13 mouse cellular contexts compared by ENCODE assay signal in the genomic region with DNA sequence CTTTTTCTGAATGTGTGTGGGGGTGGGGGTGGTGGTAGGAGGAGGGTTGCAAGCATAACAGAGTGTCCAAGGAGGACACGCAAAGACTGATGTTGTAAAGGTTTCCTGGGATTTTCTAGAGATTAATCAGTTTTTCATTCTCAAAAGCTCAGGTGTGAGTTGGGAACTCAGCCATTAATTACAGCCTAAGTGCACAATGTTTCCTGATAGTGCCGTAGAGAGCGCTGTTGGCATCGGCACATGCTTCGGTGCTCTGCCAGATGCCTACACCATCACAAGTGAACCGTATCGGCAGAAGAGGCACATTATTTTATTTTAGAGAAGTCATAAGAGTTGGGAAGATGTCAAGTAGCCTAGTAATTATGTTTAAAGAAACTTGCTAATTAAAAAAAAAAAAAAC.
"Had no signal": no experiment of that assay in that cellular context is flagged by ENCODE, and none has a peak within 500 bp of the region (broad histone marks: within the 10 kb centered on the region; RNA-seq: fewer than 3 reads in every experiment).

No protein-coding gene starts in this region.

- H3K27ac ChIP-seq: kidney, postnatal 0 days; layer of hippocampus, adult 2 months; limb, embryonic 12.5 days; limb, embryonic 15.5 days; liver, embryonic 14.5 days; macrophage; midbrain, embryonic 12.5 days had no signal

- DNase-seq: kidney, postnatal 25 days; layer of hippocampus, adult 9-11 months; liver, postnatal 0 days; lung, embryonic 14.5 days; thymus, adult 18-20 months; thymus, postnatal 36 days had no signal

- H3K4me3 ChIP-seq: layer of hippocampus, adult 2 months; limb, embryonic 12.5 days; limb, embryonic 15.5 days; midbrain, embryonic 12.5 days had no signal
